Mouse (Mus musculus): Measurements from ENCODE around the gene Cbx4.
"Not testable (repeated sequence)": the region's sequence is repeated elsewhere in the genome, so short reads cannot be mapped to it uniquely, and the experiment has no call there.

The Cbx4 gene

DNA sequence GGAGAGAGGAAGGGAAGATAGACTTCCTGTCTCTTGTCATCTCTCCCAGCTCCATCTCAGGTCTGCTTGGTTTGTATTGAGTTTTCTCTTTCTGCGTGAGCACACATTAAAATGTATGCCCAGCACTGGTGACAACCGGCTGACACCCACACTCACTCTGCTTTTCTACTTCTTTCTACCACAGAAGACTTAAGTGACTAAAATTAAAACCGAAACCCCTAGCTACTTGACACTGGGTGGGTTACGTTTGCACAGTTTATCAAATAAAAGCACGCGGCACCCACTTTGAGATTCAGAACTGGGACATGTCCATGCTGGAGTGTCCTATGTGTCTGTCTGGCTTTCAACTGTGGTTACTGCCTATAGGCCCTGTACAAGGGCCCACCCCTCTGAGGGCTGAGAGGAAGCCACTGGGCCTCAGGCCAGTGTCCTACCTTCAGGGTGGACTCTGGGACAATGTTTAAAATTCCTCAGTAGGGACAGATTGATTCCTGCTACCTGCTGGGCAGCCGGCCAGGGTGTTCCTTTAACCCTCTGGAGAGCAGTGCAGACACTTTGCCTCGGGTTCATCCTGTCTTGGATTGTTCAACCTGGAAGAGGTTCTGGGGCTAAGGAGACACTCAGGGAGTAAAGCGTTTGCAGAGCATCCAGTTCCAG, 23.5 kb upstream of the Cbx4 start:
- DNase-seq (ENCODE audit: low read depth): no peak

GRCm38 (mm10) chr11:119108573-119109263, 22.7 kb upstream of the Cbx4 start:
- DNase-seq (ENCODE audit: low read depth): no peak

DNA sequence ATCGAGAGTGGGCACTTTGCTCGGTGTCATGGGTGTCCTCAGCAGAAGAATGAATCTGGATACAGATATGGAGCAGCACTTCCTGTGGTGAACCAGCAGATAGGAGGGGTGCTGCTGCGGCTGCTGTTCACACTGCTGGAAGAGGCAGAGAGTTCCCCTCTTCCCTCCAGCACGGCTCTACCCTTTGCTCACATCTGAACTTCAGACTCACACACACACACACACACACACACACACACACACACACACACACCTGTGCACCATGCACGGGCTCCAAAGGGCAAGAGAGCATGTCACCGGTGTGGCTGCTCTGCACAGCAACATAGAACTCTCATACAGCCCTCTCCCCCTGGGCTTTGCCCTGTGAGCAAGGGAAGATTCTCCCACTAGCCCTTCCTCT, 20.3 kb upstream of the Cbx4 start:
- DNase-seq (ENCODE audit: low read depth): peak; percentile 56

GRCm38 (mm10) chr11:119105748-119106147, 19.7 kb upstream of the Cbx4 start:
- no peak for DNase-seq (ENCODE audit: low read depth)

GRCm38 (mm10) chr11:119105071-119105609, 19.1 kb upstream of the Cbx4 start:
- DNase-seq (ENCODE audit: low read depth): no peak

DNA sequence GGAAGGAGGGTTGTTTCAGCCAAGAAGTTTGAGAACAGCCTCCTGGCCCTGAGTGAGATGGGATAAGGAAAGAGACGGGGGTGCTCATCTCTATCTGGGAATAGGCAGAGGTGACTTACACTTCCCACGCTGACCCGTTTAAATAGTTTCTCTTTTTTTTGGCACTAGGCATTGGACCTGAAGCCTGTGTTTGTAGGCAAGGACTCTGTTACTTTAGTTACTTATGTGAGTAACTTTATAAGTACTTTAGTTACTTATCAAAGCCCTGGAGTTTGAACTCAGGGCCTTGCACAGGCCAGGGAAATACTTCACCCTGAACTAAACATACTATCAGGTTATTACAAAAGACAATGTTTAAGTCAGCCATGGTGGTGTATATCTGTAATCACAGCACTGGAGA, 18.0 kb upstream of the Cbx4 start:
- DNase-seq (ENCODE audit: low read depth): no peak

DNA sequence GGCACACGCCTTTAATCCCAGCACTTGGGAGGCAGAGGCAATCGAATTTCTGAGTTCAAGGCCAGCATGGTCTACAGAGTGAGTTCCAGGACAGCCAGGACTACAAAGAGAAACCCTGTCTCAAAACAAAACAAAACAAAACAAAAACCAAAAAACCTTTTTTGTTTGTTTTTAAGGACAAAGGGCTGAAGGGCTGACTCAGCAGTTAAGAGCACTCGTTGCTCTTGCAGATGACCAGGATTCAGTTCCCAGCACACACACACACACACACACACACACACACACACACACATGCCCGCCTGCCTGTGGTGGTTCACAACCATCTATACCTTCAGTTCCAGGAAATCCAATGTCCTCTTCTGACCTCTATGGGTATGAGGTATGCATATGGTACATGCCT, 14.3 kb upstream of the Cbx4 start:
- not testable (repeated sequence) for DNase-seq (ENCODE audit: low read depth)

DNA sequence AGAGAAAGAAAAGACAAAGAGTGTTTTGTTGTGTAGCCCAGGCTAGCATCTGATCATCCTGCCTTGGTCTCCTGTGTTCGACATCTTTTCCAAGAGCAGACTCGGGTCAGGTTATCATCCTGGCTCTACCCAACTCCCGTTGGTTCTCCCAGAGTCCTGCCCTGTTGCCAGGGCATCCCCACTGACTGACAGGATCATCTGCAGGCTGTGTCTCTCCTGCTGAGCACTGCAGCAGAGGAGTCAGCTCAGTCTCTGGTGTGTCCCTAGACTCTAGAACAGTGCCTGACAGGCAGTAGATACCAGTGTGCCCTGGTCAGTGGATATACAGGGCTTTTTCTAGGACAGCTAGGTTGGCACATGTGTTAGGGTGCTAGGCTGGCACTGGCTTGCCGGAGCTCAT, 12.2 kb upstream of the Cbx4 start:
- DNase-seq (ENCODE audit: low read depth): no peak

GRCm38 (mm10) chr11:119095441-119095840, 9.4 kb upstream of the Cbx4 start:
- DNase-seq (ENCODE audit: low read depth): no peak

DNA sequence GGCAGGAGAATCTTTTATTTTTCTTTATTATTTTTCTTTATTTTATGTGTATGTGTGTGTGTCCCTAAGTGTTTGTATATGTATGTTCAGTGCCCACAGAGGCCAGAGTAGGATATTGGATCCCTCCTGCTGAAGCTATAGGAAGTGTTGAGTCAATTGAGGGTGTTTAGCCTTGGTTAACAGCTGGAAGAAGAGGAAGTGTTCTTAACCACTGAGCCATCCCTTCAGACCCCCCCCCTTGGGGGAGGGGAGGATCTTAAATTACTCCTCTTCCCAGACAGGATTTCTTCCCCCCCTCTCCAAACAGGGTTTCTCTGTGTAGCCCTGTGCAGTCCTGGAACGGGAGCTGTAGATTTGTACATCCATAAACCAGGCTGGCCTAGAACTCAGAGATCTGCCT, 7.3 kb upstream of the Cbx4 start:
- DNase-seq (ENCODE audit: low read depth): no peak

GRCm38 (mm10) chr11:119092286-119092685, 6.3 kb upstream of the Cbx4 start:
- DNase-seq (ENCODE audit: low read depth): no peak

- DNase-seq (ENCODE audit: low read depth): peak; percentile 85
Measured at GRCm38 (mm10) chr11:119091598-119091991, 5.6 kb upstream of the Cbx4 start.

GRCm38 (mm10) chr11:119090961-119091597, 5.1 kb upstream of the Cbx4 start:
- peak; percentile 66 for DNase-seq (ENCODE audit: low read depth)

GRCm38 (mm10) chr11:119090076-119090960, 4.3 kb upstream of the Cbx4 start:
- peak; percentile 44 for DNase-seq (ENCODE audit: low read depth)

- peak; percentile 76 for DNase-seq (ENCODE audit: low read depth)
Measured at GRCm38 (mm10) chr11:119089235-119090075, 3.4 kb upstream of the Cbx4 start.

DNA sequence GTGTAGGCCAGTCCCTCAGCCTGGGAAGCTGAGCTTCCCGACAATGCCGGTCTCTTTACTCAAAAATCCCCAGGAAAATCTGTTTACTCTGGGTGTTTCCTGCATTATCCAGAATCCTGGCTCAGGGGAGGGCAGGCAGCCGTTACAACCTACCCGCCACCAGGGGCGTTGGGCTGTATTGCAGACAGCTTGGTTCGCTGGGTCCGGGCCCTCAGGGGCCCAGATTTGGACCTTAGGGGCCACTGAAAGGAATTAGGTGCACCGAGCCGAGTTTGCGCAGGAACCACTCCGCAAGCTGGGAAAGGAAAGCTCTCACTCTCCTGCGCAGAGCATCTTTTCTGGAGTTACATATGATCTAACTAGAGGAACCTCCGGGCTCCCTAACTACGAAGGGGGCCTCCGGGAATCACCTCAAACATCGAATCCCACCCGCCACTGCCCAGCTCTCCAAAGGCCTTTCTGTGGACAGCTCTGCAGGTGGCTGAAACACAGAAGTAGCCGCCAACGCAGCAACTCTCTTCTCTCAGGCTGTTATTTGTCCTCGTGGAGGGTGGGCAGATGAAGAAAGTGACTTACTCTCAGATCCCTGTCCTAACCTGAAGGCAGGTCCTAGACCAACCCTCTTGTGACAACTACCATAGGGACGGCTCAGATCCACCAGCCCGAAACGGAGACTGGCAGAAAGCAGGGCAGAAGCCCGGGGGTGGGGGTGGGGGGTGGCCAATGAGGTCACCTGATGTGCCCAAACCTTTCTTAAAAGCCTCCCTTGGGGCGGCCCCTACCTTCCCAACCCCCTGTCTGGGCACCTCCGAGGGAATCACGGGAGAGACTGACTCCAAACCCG, 2.6 kb upstream of the Cbx4 start:
- peak; percentile 60 for DNase-seq (ENCODE audit: low read depth)

- DNase-seq (ENCODE audit: low read depth): peak; percentile 70
Measured at GRCm38 (mm10) chr11:119087301-119088082, 1.5 kb upstream of the Cbx4 start.

GRCm38 (mm10) chr11:119085279-119086062, 550 bp downstream of the Cbx4 start:
- DNase-seq (ENCODE audit: low read depth): peak; percentile 82

Measured in naive thymus-derived CD4-positive, alpha-beta T cell, adult 2 months (primary cell).